Mouse (Mus musculus) neural tube, embryonic 15.5 days (tissue): ENCODE measurements around the gene Ccdc163. TPM values are rescaled to one million over a fixed set of nuclear protein-coding genes. Genes with fewer than 3 reads are reported as not detected.
"Not testable (repeated sequence)": the region's sequence is repeated elsewhere in the genome, so short reads cannot be mapped to it uniquely, and the experiment has no call there.

Experiments
- ATAC-seq: fragments of 200-750 bp; cut with Nextera tagmentation; 2 replicates; pipeline ENCODE4 v1.8.0; 2017; ENCODE audit warnings: mild to moderate bottlenecking, moderate TSS enrichment, moderate library complexity; ENCODE audit not compliant: low FRiP score
- H3K27ac ChIP-seq: fragments of 300-500 bp; sonication (generic); replicated peaks from 2 replicates; pipeline ENCODE4 v1.5.1; 2015; ENCODE audit warnings: mild to moderate bottlenecking, inconsistent platforms
- H3K27me3 ChIP-seq: fragments of 300-500 bp; sonication (generic); replicated peaks from 2 replicates; pipeline ENCODE4 v1.6.1; 2015; ENCODE audit warnings: inconsistent platforms
- H3K36me3 ChIP-seq: fragments of 300-500 bp; sonication (generic); 2 replicates; pipeline ENCODE4 v1.6.1; 2015; ENCODE audit warnings: inconsistent platforms
- H3K4me1 ChIP-seq: fragments of 300-500 bp; sonication (generic); 2 replicates; pipeline ENCODE4 v1.6.1; 2015; ENCODE audit warnings: inconsistent platforms
- H3K4me2 ChIP-seq: fragments of 300-500 bp; sonication (generic); 2 replicates; pipeline ENCODE4 v1.6.1; 2015; ENCODE audit warnings: inconsistent platforms, mild to moderate bottlenecking, moderate library complexity
- H3K4me3 ChIP-seq: fragments of 300-500 bp; sonication (generic); replicated peaks from 2 replicates; pipeline ENCODE4 v1.5.1; 2015; ENCODE audit warnings: mild to moderate bottlenecking, inconsistent platforms
- H3K9ac ChIP-seq: fragments of 300-500 bp; sonication (generic); replicated peaks from 2 replicates; pipeline ENCODE4 v1.6.1; 2015; ENCODE audit warnings: mild to moderate bottlenecking, inconsistent platforms
- H3K9me3 ChIP-seq: fragments of 300-500 bp; sonication (generic); replicated peaks from 2 replicates; pipeline ENCODE4 v1.6.1; 2016; ENCODE audit warnings: inconsistent platforms
- WGBS: fragments of 180-500 bp; shearing (Covaris S2); methylation state at CpG from one replicate; pipeline ENCODE4 v1.1.7; 2015; ENCODE audit warnings: mixed read lengths; 5-methylcytosine and 5-hydroxymethylcytosine counted together
- polyA plus RNA-seq: library from polyadenylated mRNA; unstranded; fragments of >200 nt; fragmentation: Nextera tagmentation; extraction: Ambion mirVana; gene quantifications from 2 replicates; pipeline ENCODE4 v1.2.1, GENCODE M21; 2015

The Ccdc163 gene
- polyA plus RNA-seq, 1 experiment from 2014 or later: 9.7 TPM

- H3K36me3 ChIP-seq: no peaks in the 10 kb centered on the region
- no peaks in the 10 kb centered on the region for H3K27me3 ChIP-seq
- H3K4me1 ChIP-seq: no peaks in the 10 kb centered on the region
- 76% methylated on average over 5 of the region's 5 CpGs for WGBS
- H3K4me3 ChIP-seq: no peak overlapping the region
- H3K4me2 ChIP-seq: no peak overlapping the region
- no peaks in the 10 kb centered on the region for H3K9me3 ChIP-seq
- H3K9ac ChIP-seq: no peak overlapping the region
- no peak for ATAC-seq
- no peak overlapping the region for H3K27ac ChIP-seq
Measured at GRCm38 (mm10) chr4:116679141-116679540, 29.2 kb upstream of the Ccdc163 start.

GRCm38 (mm10) chr4:116680521-116680920 is 27.8 kb upstream of the Ccdc163 start:
- not testable (repeated sequence) for H3K9me3 ChIP-seq, H3K27ac ChIP-seq, H3K36me3 ChIP-seq, H3K4me1 ChIP-seq, H3K27me3 ChIP-seq, ATAC-seq, H3K4me2 ChIP-seq, H3K4me3 ChIP-seq, H3K9ac ChIP-seq
- 99% methylated on average over 4 of the region's 4 CpGs for WGBS

GRCm38 (mm10) chr4:116683957-116684356 is 24.4 kb upstream of the Ccdc163 start:
- H3K9ac ChIP-seq: no peak overlapping the region
- H3K9me3 ChIP-seq: no peaks in the 10 kb centered on the region
- 97% methylated on average over 4 of the region's 4 CpGs for WGBS
- no peak overlapping the region for H3K4me2 ChIP-seq
- H3K27me3 ChIP-seq: no peaks in the 10 kb centered on the region
- no peak for ATAC-seq
- H3K27ac ChIP-seq: no peak overlapping the region
- no peaks in the 10 kb centered on the region for H3K36me3 ChIP-seq
- peaks cover 18% of the 10 kb centered on the region for H3K4me1 ChIP-seq
- H3K4me3 ChIP-seq: no peak overlapping the region

- Histone ChIP-seq H3K27ac (peak overlapping the region; percentile 90), H3K4me3 (peak overlapping the region; percentile 75), H3K9me3 (no peaks in the 10 kb centered on the region), H3K9ac (peak overlapping the region; percentile 68; the same call in 1 of the 2 replicates), H3K4me2 (peak overlapping the region; percentile 77), H3K4me1 (peaks cover 18% of the 10 kb centered on the region), H3K36me3 (0 out of 2 replicates have a peak, but pooled peaks cover 3% of the 10 kb centered on the region), H3K27me3 (no peaks in the 10 kb centered on the region)
- ATAC-seq: no peak
- 84% methylated on average over 2 of the region's 2 CpGs for WGBS
Measured at GRCm38 (mm10) chr4:116684665-116685064, 23.6 kb upstream of the Ccdc163 start.

- peak; percentile 96 for ATAC-seq
Measured at GRCm38 (mm10) chr4:116685402-116686061, 22.8 kb upstream of the Ccdc163 start, which contains the start of gene Prdx1. Gene Prdx1, plus strand, starts transcription at chr4:116685544.

GRCm38 (mm10) chr4:116687041-116687440 is 21.3 kb upstream of the Ccdc163 start:
- no peaks in the 10 kb centered on the region for H3K9me3 ChIP-seq
- WGBS: 16% methylated on average over 1 of the region's 1 CpGs
- ATAC-seq: no peak
- no peaks in the 10 kb centered on the region for H3K27me3 ChIP-seq
- H3K36me3 ChIP-seq: peaks cover 12% of the 10 kb centered on the region
- H3K9ac ChIP-seq: no peak overlapping the region
- peak overlapping the region; percentile 75; the same call in 1 of the 2 replicates for H3K4me3 ChIP-seq
- peak overlapping the region; percentile 77 for H3K4me2 ChIP-seq
- H3K4me1 ChIP-seq: peaks cover 18% of the 10 kb centered on the region
- H3K27ac ChIP-seq: no peak overlapping the region

More at GRCm38 (mm10) chr4:116685402-116686061, 22.8 kb upstream of the Ccdc163 start, which contains the start of gene Prdx1:
- WGBS: under 1% methylated on average over 56 of the region's 56 CpGs
- H3K4me1 ChIP-seq: peaks cover 18% of the 10 kb centered on the region
- H3K36me3 ChIP-seq: peaks cover 6% of the 10 kb centered on the region; the same call in 1 of the 2 replicates
- no peaks in the 10 kb centered on the region for H3K27me3 ChIP-seq
- H3K27ac ChIP-seq: peak within 1 kb of the TSS; percentile 90
- peak within 1 kb of the TSS; percentile 75 for H3K4me3 ChIP-seq
- peak within 1 kb of the TSS; percentile 77 for H3K4me2 ChIP-seq
- H3K9ac ChIP-seq: peak within 1 kb of the TSS; percentile 68
- no peaks in the 10 kb centered on the region for H3K9me3 ChIP-seq

GRCm38 (mm10) chr4:116689309-116689876 is 18.9 kb upstream of the Ccdc163 start:
- 96% methylated on average over 4 of the region's 4 CpGs for WGBS
- H3K9ac ChIP-seq: no peak overlapping the region
- H3K36me3 ChIP-seq: peaks cover 24% of the 10 kb centered on the region
- H3K27me3 ChIP-seq: no peaks in the 10 kb centered on the region
- H3K4me3 ChIP-seq: no peak overlapping the region
- H3K9me3 ChIP-seq: no peaks in the 10 kb centered on the region
- H3K4me1 ChIP-seq: peaks cover 18% of the 10 kb centered on the region
- ATAC-seq: no peak
- no peak overlapping the region for H3K4me2 ChIP-seq
- no peak overlapping the region for H3K27ac ChIP-seq

GRCm38 (mm10) chr4:116692146-116692545 is 16.2 kb upstream of the Ccdc163 start:
- no peak for ATAC-seq
- peaks cover 35% of the 10 kb centered on the region for H3K36me3 ChIP-seq
- no peak overlapping the region for H3K4me3 ChIP-seq
- no peak overlapping the region for H3K27ac ChIP-seq
- H3K27me3 ChIP-seq: no peaks in the 10 kb centered on the region
- H3K4me1 ChIP-seq: peaks cover under 1% of the 10 kb centered on the region
- H3K9ac ChIP-seq: no peak overlapping the region
- no peaks in the 10 kb centered on the region for H3K9me3 ChIP-seq
- WGBS: 90% methylated on average over 2 of the region's 2 CpGs
- no peak overlapping the region for H3K4me2 ChIP-seq

- Histone ChIP-seq H3K9me3 (no peaks in the 10 kb centered on the region), H3K27me3 (no peaks in the 10 kb centered on the region), H3K4me1 (no peaks in the 10 kb centered on the region), H3K36me3 (peaks cover 43% of the 10 kb centered on the region), H3K4me3 (no peak overlapping the region), H3K27ac (no peak overlapping the region), H3K4me2 (no peak overlapping the region), H3K9ac (no peak overlapping the region)
- ATAC-seq: no peak
- 73% methylated on average over 2 of the region's 2 CpGs for WGBS
Measured at GRCm38 (mm10) chr4:116693785-116694184, 14.5 kb upstream of the Ccdc163 start.

GRCm38 (mm10) chr4:116698693-116699342 is 9.5 kb upstream of the Ccdc163 start:
- 86% methylated on average over 2 of the region's 2 CpGs for WGBS
- Histone ChIP-seq H3K27me3 (no peaks in the 10 kb centered on the region), H3K4me2 (no peak overlapping the region), H3K4me1 (no peaks in the 10 kb centered on the region), H3K27ac (no peak overlapping the region), H3K9me3 (no peaks in the 10 kb centered on the region), H3K36me3 (peaks cover 24% of the 10 kb centered on the region), H3K9ac (no peak overlapping the region), H3K4me3 (no peak overlapping the region)
- ATAC-seq: no peak

- Histone ChIP-seq H3K4me3 (no peak overlapping the region), H3K36me3 (peaks cover 13% of the 10 kb centered on the region), H3K9ac (no peak overlapping the region), H3K4me2 (no peak overlapping the region), H3K27me3 (no peaks in the 10 kb centered on the region), H3K27ac (no peak overlapping the region), H3K4me1 (no peaks in the 10 kb centered on the region), H3K9me3 (no peaks in the 10 kb centered on the region)
- 77% methylated on average over 1 of the region's 1 CpGs for WGBS
- ATAC-seq: no peak
Measured at GRCm38 (mm10) chr4:116700964-116701363, 7.3 kb upstream of the Ccdc163 start.

- Histone ChIP-seq H3K4me2 (no peak overlapping the region), H3K4me3 (no peak overlapping the region), H3K4me1 (peaks cover 7% of the 10 kb centered on the region), H3K9ac (no peak overlapping the region), H3K27ac (no peak overlapping the region), H3K36me3 (0 out of 2 replicates have a peak, but pooled peaks cover 5% of the 10 kb centered on the region), H3K27me3 (no peaks in the 10 kb centered on the region), H3K9me3 (no peaks in the 10 kb centered on the region)
- WGBS: 39% methylated on average over 6 of the region's 6 CpGs
- no peak for ATAC-seq
Measured at GRCm38 (mm10) chr4:116703804-116704203, 4.5 kb upstream of the Ccdc163 start.
